Mouse (Mus musculus) heart, embryonic 11.5 days (tissue): ENCODE measurements around the gene Lpin3. TPM values are rescaled to one million over a fixed set of nuclear protein-coding genes. Genes with fewer than 3 reads are reported as not detected.

Source experiments
- ATAC-seq: fragments of 200-750 bp; cut with Nextera tagmentation; replicated peaks from 2 replicates; pipeline ENCODE4 v1.8.0; 2017; ENCODE audit warnings: moderate library complexity; ENCODE audit not compliant: insufficient number of reproducible peaks, low FRiP score, low TSS enrichment
- H3K27ac ChIP-seq: fragments of 300-500 bp; sonication (generic); 2 replicates; pipeline ENCODE4 v1.5.1; 2014; ENCODE audit warnings: mild to moderate bottlenecking, low read depth, low read length
- H3K27me3 ChIP-seq: fragments of 300-500 bp; sonication (generic); 2 replicates; pipeline ENCODE4 v1.6.1; 2014; ENCODE audit warnings: mild to moderate bottlenecking, low read length, mixed read lengths; ENCODE audit not compliant: control insufficient read depth, insufficient read depth
- H3K36me3 ChIP-seq: fragments of 300-500 bp; sonication (generic); 2 replicates; pipeline ENCODE4 v1.6.1; 2014; ENCODE audit warnings: mild to moderate bottlenecking, low read length, moderate library complexity, mixed read lengths; ENCODE audit not compliant: control insufficient read depth, insufficient read depth
- H3K4me1 ChIP-seq: fragments of 300-500 bp; sonication (generic); 2 replicates; pipeline ENCODE4 v1.6.1; 2014; ENCODE audit warnings: low read length; ENCODE audit not compliant: control insufficient read depth, insufficient read depth
- H3K4me2 ChIP-seq: fragments of 300-500 bp; sonication (generic); 2 replicates; pipeline ENCODE4 v1.6.1; 2014; ENCODE audit warnings: mild to moderate bottlenecking, moderate library complexity
- H3K4me3 ChIP-seq: fragments of 300-500 bp; sonication (generic); 2 replicates; pipeline ENCODE4 v1.5.1; 2014; ENCODE audit warnings: low read depth, low read length
- H3K9ac ChIP-seq: fragments of 300-500 bp; sonication (generic); 2 replicates; pipeline ENCODE4 v1.6.1; 2014; ENCODE audit warnings: mild to moderate bottlenecking, low read depth, low read length, moderate library complexity
- H3K9me3 ChIP-seq: fragments of 300-500 bp; sonication (generic); replicated peaks from 2 replicates; pipeline ENCODE4 v1.6.1; 2016; ENCODE audit warnings: low read length; ENCODE audit not compliant: control insufficient read depth
- WGBS: fragments of 180-500 bp; shearing (Covaris S2); extraction: QIAGEN DNeasy Blood & Tissue Kit; methylation state at CpG from one replicate; pipeline ENCODE4 v1.1.7; 2014; ENCODE audit not compliant: insufficient replicate concordance; 5-methylcytosine and 5-hydroxymethylcytosine counted together
- polyA plus RNA-seq: library from polyadenylated mRNA; unstranded; fragments of >200 nt; fragmentation: Nextera tagmentation; extraction: Ambion mirVana; gene quantifications from 2 replicates; pipeline ENCODE4 v1.2.1, GENCODE M21; 2014

Gene Lpin3
- polyA plus RNA-seq, 1 experiment from 2014 or later: 1.1 TPM

DNA sequence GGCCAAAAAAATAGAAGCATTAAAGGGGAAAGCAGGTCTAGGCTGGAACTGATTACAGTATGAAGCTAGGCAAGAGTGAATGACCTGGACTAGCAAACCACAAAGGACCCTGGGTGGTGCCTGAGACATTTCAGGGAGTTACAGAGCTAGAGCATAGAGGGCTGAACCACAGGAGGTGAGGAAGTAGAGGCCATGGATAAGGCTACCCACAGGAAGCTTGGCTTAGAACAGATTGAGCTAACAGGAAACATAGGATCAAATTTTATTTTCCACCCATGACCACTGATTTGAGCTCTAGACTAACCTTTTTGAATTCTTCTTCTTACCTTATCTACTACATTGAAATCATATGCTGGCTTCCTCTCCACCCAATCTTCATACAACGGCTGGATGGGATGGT is 20.1 kb upstream of the Lpin3 start:
- 54% methylated on average over 1 of the region's 1 CpGs for WGBS
- H3K9me3 ChIP-seq: no peaks in the 10 kb centered on the region
- H3K4me1 ChIP-seq: no peaks in the 10 kb centered on the region
- ATAC-seq: no peak
- no peak overlapping the region for H3K4me2 ChIP-seq
- H3K4me3 ChIP-seq: no peak overlapping the region
- no peaks in the 10 kb centered on the region for H3K27me3 ChIP-seq
- no peak overlapping the region for H3K27ac ChIP-seq
- H3K36me3 ChIP-seq: no peaks in the 10 kb centered on the region
- no peak overlapping the region for H3K9ac ChIP-seq

- Histone ChIP-seq H3K4me1 (no peaks in the 10 kb centered on the region), H3K27ac (no peak overlapping the region), H3K36me3 (no peaks in the 10 kb centered on the region), H3K4me2 (no peak overlapping the region), H3K4me3 (no peak overlapping the region), H3K9me3 (no peaks in the 10 kb centered on the region), H3K27me3 (no peaks in the 10 kb centered on the region), H3K9ac (no peak overlapping the region)
- 82% methylated on average over 1 of the region's 1 CpGs for WGBS
- no peak for ATAC-seq
Observed at GRCm38 (mm10) chr2:160864112-160864511, 16.4 kb upstream of the Lpin3 start.

- H3K4me3 ChIP-seq: no peak overlapping the region
- no peaks in the 10 kb centered on the region for H3K4me1 ChIP-seq
- no peak overlapping the region for H3K4me2 ChIP-seq
- no peaks in the 10 kb centered on the region for H3K36me3 ChIP-seq
- no peak for ATAC-seq
- H3K27me3 ChIP-seq: no peaks in the 10 kb centered on the region
- no peaks in the 10 kb centered on the region for H3K9me3 ChIP-seq
- no peak overlapping the region for H3K27ac ChIP-seq
- H3K9ac ChIP-seq: no peak overlapping the region
- 82% methylated on average over 2 of the region's 2 CpGs for WGBS
Observed at GRCm38 (mm10) chr2:160865266-160865665, 15.2 kb upstream of the Lpin3 start.

- Histone ChIP-seq H3K27ac (no peak overlapping the region), H3K36me3 (no peaks in the 10 kb centered on the region), H3K27me3 (no peaks in the 10 kb centered on the region), H3K9ac (no peak overlapping the region), H3K4me3 (no peak overlapping the region), H3K4me2 (no peak overlapping the region), H3K4me1 (peaks cover 4% of the 10 kb centered on the region; the same call in 1 of the 2 replicates), H3K9me3 (no peaks in the 10 kb centered on the region)
- ATAC-seq: no peak
- WGBS: 75% methylated on average over 3 of the region's 3 CpGs
Observed at GRCm38 (mm10) chr2:160869446-160869845, 11.0 kb upstream of the Lpin3 start.

DNA sequence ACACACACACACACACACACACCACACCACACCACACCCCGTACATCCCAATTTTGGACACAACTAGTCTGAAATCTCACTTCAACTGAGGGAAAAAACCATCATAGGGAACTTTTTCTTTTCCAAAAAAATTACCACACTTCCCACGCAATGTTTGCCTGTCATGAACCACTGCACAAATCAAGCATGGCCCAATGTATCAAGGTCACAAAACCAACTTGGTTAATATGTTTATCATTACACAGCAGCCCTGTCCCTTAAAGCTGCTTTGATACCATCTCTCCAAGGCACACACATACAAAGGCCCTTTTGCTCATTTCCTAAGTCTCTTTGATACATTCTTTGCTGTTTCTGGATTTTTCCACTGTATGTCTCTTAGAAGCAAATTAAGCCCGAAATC is 9.2 kb upstream of the Lpin3 start:
- Histone ChIP-seq H3K4me1 (peaks cover 4% of the 10 kb centered on the region; the same call in 1 of the 2 replicates), H3K36me3 (no peaks in the 10 kb centered on the region), H3K27me3 (no peaks in the 10 kb centered on the region), H3K27ac (no peak overlapping the region), H3K9ac (no peak overlapping the region), H3K9me3 (no peaks in the 10 kb centered on the region), H3K4me3 (no peak overlapping the region), H3K4me2 (no peak overlapping the region)
- ATAC-seq: no peak
- 84% methylated on average over 3 of the region's 3 CpGs for WGBS

- under 1% methylated on average over 35 of the region's 47 CpGs for WGBS
- Histone ChIP-seq H3K27me3 (no peaks in the 10 kb centered on the region), H3K36me3 (no peaks in the 10 kb centered on the region), H3K4me3 (peak overlapping the region; percentile 89), H3K4me2 (peak overlapping the region; percentile 92), H3K9ac (peak overlapping the region; percentile 84), H3K9me3 (no peaks in the 10 kb centered on the region), H3K4me1 (peaks cover 4% of the 10 kb centered on the region; the same call in 1 of the 2 replicates), H3K27ac (peak overlapping the region; percentile 91)
- ATAC-seq: peak; percentile 89
Observed at GRCm38 (mm10) chr2:160872395-160872794, 8.1 kb upstream of the Lpin3 start.

GRCm38 (mm10) chr2:160872890-160873382 is 7.5 kb upstream of the Lpin3 start, which contains the start of gene Zhx3:
TSS of gene Zhx3 (minus strand) at chr2:160872998.
- ATAC-seq: peak; percentile 96
- peak within 1 kb of the TSS; percentile 84 for H3K9ac ChIP-seq
- under 1% methylated on average over 47 of the region's 48 CpGs for WGBS
- H3K27ac ChIP-seq: peak within 1 kb of the TSS; percentile 91
- no peaks in the 10 kb centered on the region for H3K9me3 ChIP-seq
- H3K4me2 ChIP-seq: peak within 1 kb of the TSS; percentile 92
- peaks cover 4% of the 10 kb centered on the region; the same call in 1 of the 2 replicates for H3K4me1 ChIP-seq
- peak within 1 kb of the TSS; percentile 89 for H3K4me3 ChIP-seq
- H3K27me3 ChIP-seq: no peaks in the 10 kb centered on the region
- no peaks in the 10 kb centered on the region for H3K36me3 ChIP-seq

- Histone ChIP-seq H3K27ac (no peak overlapping the region), H3K27me3 (no peaks in the 10 kb centered on the region), H3K4me2 (no peak overlapping the region), H3K9me3 (no peaks in the 10 kb centered on the region), H3K36me3 (no peaks in the 10 kb centered on the region), H3K4me3 (no peak overlapping the region), H3K4me1 (peaks cover 4% of the 10 kb centered on the region; the same call in 1 of the 2 replicates), H3K9ac (no peak overlapping the region)
- no peak for ATAC-seq
- WGBS: 69% methylated on average over 5 of the region's 5 CpGs
Observed at GRCm38 (mm10) chr2:160874231-160874877, 6.1 kb upstream of the Lpin3 start.

- H3K27ac ChIP-seq: no peak overlapping the region
- H3K4me1 ChIP-seq: peaks cover 7% of the 10 kb centered on the region
- 74% methylated on average over 4 of the region's 4 CpGs for WGBS
- H3K9me3 ChIP-seq: no peaks in the 10 kb centered on the region
- no peak overlapping the region for H3K4me3 ChIP-seq
- ATAC-seq: no peak
- H3K9ac ChIP-seq: no peak overlapping the region
- no peak overlapping the region for H3K4me2 ChIP-seq
- H3K36me3 ChIP-seq: no peaks in the 10 kb centered on the region
- H3K27me3 ChIP-seq: no peaks in the 10 kb centered on the region
Observed at GRCm38 (mm10) chr2:160876115-160876514, 4.4 kb upstream of the Lpin3 start.
